Mouse (Mus musculus) heart, adult 2 months (tissue): ENCODE measurements around the gene Ninj2. TPM values are rescaled to one million over a fixed set of nuclear protein-coding genes. Genes with fewer than 3 reads are reported as not detected.

Experiments
- DNase-seq, 2 experiments: peaks; one replicate each; pipeline ENCODE4 v3.0.0; 2021
- H3K27ac ChIP-seq: fragments of 200-600 bp; 2 replicates; pipeline ENCODE4 v1.8.1; 2022
- H3K27me3 ChIP-seq: fragments of 200-500 bp; 2 replicates; pipeline ENCODE4 v1.6.1; 2012; ENCODE audit warnings: mild to moderate bottlenecking, low read length, inconsistent platforms, mixed read lengths; ENCODE audit not compliant: control insufficient read depth, insufficient read depth
- H3K36me3 ChIP-seq: fragments of 200-500 bp; 2 replicates; pipeline ENCODE4 v1.6.1; 2012; ENCODE audit warnings: low read length, inconsistent platforms; ENCODE audit not compliant: control insufficient read depth, insufficient read depth
- H3K4me1 ChIP-seq: fragments of 200-500 bp; 2 replicates; pipeline ENCODE4 v1.6.1; 2011; ENCODE audit warnings: low read length; ENCODE audit not compliant: control insufficient read depth, insufficient read depth
- H3K4me3 ChIP-seq: fragments of 200-600 bp; 2 replicates; pipeline ENCODE4 v1.8.1; 2022
- H3K79me2 ChIP-seq: fragments of 200-500 bp; replicated peaks from 2 replicates; pipeline ENCODE4 v1.6.1; 2012; ENCODE audit warnings: mild to moderate bottlenecking, inconsistent platforms, low read length, moderate library complexity, mixed read lengths; ENCODE audit not compliant: control insufficient read depth, insufficient read depth
- H3K9ac ChIP-seq: fragments of 200-500 bp; 2 replicates; pipeline ENCODE4 v1.6.1; 2012; ENCODE audit warnings: low read depth, mild to moderate bottlenecking, control low read depth, inconsistent platforms, low read length, mixed read lengths
- CTCF ChIP-seq: fragments of 200-600 bp; IDR thresholded peaks from 2 replicates; pipeline ENCODE4 v1.8.1; 2022; ENCODE audit warnings: antibody characterized with exemption, mild to moderate bottlenecking, moderate library complexity
- EP300 ChIP-seq: fragments of 200-500 bp; IDR thresholded peaks from 2 replicates; pipeline ENCODE4 v1.6.1; 2011; ENCODE audit warnings: low read depth, low read length, control low read depth; ENCODE audit not compliant: insufficient read depth
- POLR2A ChIP-seq: fragments of 200-500 bp; IDR thresholded peaks from 2 replicates; pipeline ENCODE4 v1.6.1; 2011; ENCODE audit warnings: mild to moderate bottlenecking, low read depth, low read length, control low read depth; ENCODE audit not compliant: insufficient read depth
- WGBS: fragments of 180-500 bp; shearing (Covaris S2); methylation state at CpG from one replicate; pipeline ENCODE4 v1.1.7; 2018; 5-methylcytosine and 5-hydroxymethylcytosine counted together
- intact Hi-C: fragments of 180-260 bp; cut with DNase I; formaldehyde crosslinking; loops from one replicate; pipeline ENCODE4 v1.15.1; 2025
- polyA plus RNA-seq: library from polyadenylated mRNA; depleted of rRNA; stranded (reverse); fragments of >200 nt; gene quantifications from 2 replicates; pipeline ENCODE4 v1.2.3, GENCODE M21; 2012
- total RNA-seq, 2 experiments: library from RNA; stranded (reverse); gene quantifications; 2 replicates each; pipeline ENCODE4 v1.2.3; 2021

The Ninj2 gene
- total and polyA plus RNA-seq, 3 experiments, result not detected

- H3K4me3 ChIP-seq, result no peak overlapping the region
- DNase-seq, result peak in 1 of 2 experiments; percentile 32
- intact Hi-C loops, result loop anchor here (2.0 kb wide), 1 partner anchor 39 kb away; no protein-coding TSS in a partner anchor
- peaks cover 30% of the 10 kb centered on the region for H3K4me1 ChIP-seq
- H3K27me3 ChIP-seq, result no peaks in the 10 kb centered on the region
- 49% methylated on average over 12 of the region's 12 CpGs for WGBS
- peak overlapping the region; percentile 25; the same call in 1 of the 2 replicates for H3K9ac ChIP-seq
- no peaks in the 10 kb centered on the region; the same call in 1 of the 2 replicates for H3K36me3 ChIP-seq
- H3K27ac ChIP-seq, result peak overlapping the region; percentile 81
- TF ChIP-seq POLR2A, result no peak
- no peak for TF ChIP-seq CTCF
- no peak for TF ChIP-seq EP300
- no peaks in the 10 kb centered on the region for H3K79me2 ChIP-seq
Measured at GRCm38 (mm10) chr6:120149458-120150120, 56.4 kb downstream of the Ninj2 start.

GRCm38 (mm10) chr6:120150206-120150605 is 57.1 kb downstream of the Ninj2 start:
- Histone ChIP-seq H3K9ac (peak overlapping the region; percentile 25; the same call in 1 of the 2 replicates), H3K36me3 (no peaks in the 10 kb centered on the region; the same call in 1 of the 2 replicates), H3K27me3 (no peaks in the 10 kb centered on the region), H3K27ac (peak overlapping the region; percentile 81), H3K79me2 (no peaks in the 10 kb centered on the region), H3K4me3 (no peak overlapping the region), H3K4me1 (peaks cover 28% of the 10 kb centered on the region)
- peak; percentile 54 to 62 for DNase-seq
- TF ChIP-seq POLR2A (no peak), EP300 (0 out of 2 replicates have a peak, but pooled peaks have one; percentile 12)
- 50% methylated on average over 3 of the region's 3 CpGs for WGBS
- intact Hi-C loops, result no loop called here

- 51% methylated on average over 3 of the region's 3 CpGs for WGBS
- Histone ChIP-seq H3K27me3 (no peaks in the 10 kb centered on the region), H3K4me1 (peaks cover 20% of the 10 kb centered on the region), H3K4me3 (no peak overlapping the region), H3K27ac (peak overlapping the region; percentile 81), H3K36me3 (no peaks in the 10 kb centered on the region), H3K79me2 (no peaks in the 10 kb centered on the region), H3K9ac (no peak overlapping the region)
- no peak for TF ChIP-seq POLR2A
- TF ChIP-seq CTCF, result peak; percentile 36
- intact Hi-C loops, result no loop called here
- peak; percentile 52 to 61 for DNase-seq
Measured at GRCm38 (mm10) chr6:120151616-120152053, 58.5 kb downstream of the Ninj2 start.

GRCm38 (mm10) chr6:120152739-120153696 is 59.9 kb downstream of the Ninj2 start:
- Histone ChIP-seq H3K27me3 (no peaks in the 10 kb centered on the region), H3K36me3 (no peaks in the 10 kb centered on the region), H3K79me2 (no peaks in the 10 kb centered on the region), H3K9ac (no peak overlapping the region), H3K4me3 (no peak overlapping the region), H3K27ac (peak overlapping the region; percentile 81), H3K4me1 (peaks cover 18% of the 10 kb centered on the region)
- 78% methylated on average over 25 of the region's 26 CpGs for WGBS
- DNase-seq, result peak; percentile 38 to 48
- TF ChIP-seq CTCF, result no peak
- TF ChIP-seq POLR2A, result no peak
- no peak for TF ChIP-seq EP300
- intact Hi-C loops, result no loop called here

GRCm38 (mm10) chr6:120154526-120155309 is 61.6 kb downstream of the Ninj2 start:
- Histone ChIP-seq H3K4me3 (no peak overlapping the region), H3K27ac (no peak overlapping the region; the same call in 1 of the 2 replicates), H3K27me3 (no peaks in the 10 kb centered on the region), H3K79me2 (no peaks in the 10 kb centered on the region), H3K36me3 (no peaks in the 10 kb centered on the region; the same call in 1 of the 2 replicates), H3K9ac (no peak overlapping the region), H3K4me1 (peaks cover 24% of the 10 kb centered on the region)
- WGBS, result 63% methylated on average over 5 of the region's 5 CpGs
- DNase-seq, result peak; percentile 49 to 68
- intact Hi-C loops, result no loop called here
- TF ChIP-seq POLR2A, result no peak
- TF ChIP-seq EP300, result 0 out of 2 replicates have a peak, but pooled peaks have one; percentile 22
- TF ChIP-seq CTCF, result no peak
